Mouse (Mus musculus): ENCODE data around the gene Sigmar1. TPM values are rescaled to one million over a fixed set of nuclear protein-coding genes. Genes with fewer than 3 reads are reported as not detected.

Sigmar1 gene
- total RNA-seq, 2 experiments from 2014 or later, result 32.9 to 46.7 TPM

DNA sequence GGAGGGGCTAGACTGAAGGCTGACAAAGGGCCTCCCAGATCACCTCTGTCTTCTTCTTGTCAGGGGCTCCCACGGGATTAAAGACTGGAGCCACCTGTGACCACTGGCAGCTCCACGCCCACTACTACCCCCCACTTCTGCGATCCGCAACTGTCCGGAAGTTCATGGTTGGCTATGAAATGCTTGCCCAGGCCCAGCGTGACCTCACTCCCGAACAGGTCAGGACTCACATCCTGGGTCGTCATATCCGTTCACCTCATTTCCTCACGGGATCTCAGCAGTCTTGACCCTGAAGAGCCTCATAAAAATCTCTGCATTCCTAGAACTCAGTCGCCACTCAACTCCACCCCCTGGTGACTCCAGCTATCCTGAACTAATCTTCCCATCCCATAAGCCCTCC lies 2.1 kb upstream of the Sigmar1 start:
- ATAC-seq (replicated peaks; ENCODE audit: poor library complexity, severe bottlenecking), result no peak

DNA sequence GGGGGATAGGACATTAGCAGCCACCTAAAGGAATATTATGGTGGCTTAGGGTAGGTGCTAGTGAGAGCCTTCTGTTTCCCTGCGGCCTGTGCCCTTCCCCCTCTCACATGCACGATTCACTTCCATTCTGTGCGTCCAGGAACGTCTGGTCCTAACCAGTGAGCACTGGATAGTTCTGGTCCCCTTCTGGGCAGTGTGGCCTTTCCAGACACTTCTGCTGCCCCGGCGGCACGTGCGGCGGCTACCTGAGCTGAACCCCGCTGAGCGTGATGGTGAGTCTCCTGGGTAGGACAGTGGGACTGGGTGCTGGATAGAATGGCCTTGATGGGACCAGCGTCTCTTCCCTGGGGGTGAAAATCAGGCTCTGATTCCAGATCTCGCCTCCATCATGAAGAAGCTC lies 1.4 kb upstream of the Sigmar1 start:
- ATAC-seq (replicated peaks; ENCODE audit: poor library complexity, severe bottlenecking), result no peak

DNA sequence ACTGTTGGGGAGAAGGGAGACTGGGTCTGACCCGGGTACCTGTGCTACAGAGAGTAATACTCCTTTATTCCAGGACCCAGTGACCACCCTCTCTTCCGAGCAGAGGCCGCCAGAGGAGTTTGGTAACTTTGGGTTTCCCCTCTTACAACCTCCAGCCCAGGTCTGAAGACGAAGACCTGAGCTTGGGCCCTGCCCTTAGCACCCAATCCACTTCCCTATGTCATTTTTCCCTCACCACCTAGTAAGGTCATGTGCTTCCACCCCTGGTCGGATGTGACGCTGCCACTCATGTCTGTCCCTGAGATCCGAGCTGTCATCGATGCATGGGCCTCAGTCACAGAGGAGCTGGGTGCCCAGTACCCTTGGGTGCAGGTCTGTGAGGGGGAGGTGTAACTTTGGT lies 483 bp upstream of the Sigmar1 start:
- no peak for ATAC-seq (replicated peaks; ENCODE audit: poor library complexity, severe bottlenecking)

DNA sequence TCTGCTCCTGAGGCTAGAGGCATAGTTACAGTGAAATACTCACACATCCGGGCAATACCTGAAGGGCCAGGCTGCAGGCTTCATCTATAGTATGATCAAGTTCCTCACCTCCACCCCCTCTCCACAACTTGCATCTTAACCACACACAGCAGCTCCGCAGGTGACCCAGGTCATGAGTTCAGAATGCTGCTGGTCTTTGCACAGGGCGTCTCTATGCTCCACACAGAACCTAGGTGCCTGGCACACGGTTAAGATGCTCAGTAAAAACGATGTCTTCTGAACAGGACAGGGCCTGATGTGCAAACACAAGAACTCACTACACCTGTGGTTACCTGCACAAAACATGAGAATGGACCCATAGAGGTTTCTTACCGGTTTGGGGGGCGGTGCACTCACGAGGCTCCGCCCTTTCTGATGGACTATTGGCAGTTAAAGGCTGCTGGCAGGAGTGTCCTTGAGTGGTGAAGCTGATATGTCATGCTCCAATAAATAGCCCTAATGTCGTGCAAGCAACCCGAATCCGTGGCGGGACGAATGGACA lies 1.1 kb downstream of the Sigmar1 start, which contains the start of gene Galt:
TSS of gene Galt (plus strand) at position 432 of the 541 bp plus-strand sequence.
- ATAC-seq (replicated peaks; ENCODE audit: poor library complexity, severe bottlenecking), result peak; percentile 24

DNA sequence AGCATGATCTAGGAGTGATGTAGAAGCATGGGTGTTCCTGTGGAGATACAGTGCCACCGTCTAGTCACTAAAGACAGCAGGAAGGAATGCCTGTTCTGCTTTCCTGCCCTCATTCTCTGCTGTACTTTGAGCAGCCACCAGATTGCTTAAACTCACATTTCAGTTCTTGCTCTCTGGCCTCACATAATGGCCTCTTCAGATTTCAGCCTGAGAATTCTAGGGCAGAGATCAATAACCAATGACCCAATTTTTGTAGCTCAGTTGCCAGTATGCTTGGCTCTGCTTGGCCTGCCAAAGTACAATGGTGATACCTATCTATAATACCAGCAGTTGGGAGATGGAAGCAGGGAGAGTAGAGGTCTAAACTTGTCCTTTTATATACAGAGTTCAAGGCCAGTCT lies 10.9 kb downstream of the Sigmar1 start:
- ATAC-seq (replicated peaks; ENCODE audit: poor library complexity, severe bottlenecking), result no peak

DNA sequence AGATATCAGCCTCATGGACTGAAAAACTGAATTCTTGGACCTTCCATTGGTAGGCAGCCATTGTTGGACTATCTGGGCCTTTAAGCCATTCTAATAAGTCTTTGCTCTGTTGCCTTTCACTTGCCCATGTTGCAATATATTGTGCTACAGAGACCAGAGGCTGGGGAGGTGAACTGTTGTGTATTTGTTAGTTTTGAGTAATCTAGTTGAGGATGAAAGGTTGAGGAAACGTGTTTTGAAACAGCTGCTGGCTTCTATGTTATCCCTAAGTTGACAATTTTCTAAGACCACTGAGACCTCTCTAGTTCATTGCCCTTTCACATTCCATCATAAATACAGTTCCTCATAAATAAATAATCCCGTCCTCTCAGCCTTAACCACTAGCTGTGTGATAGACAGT lies 11.8 kb downstream of the Sigmar1 start:
- ATAC-seq (replicated peaks; ENCODE audit: poor library complexity, severe bottlenecking), result no peak

DNA sequence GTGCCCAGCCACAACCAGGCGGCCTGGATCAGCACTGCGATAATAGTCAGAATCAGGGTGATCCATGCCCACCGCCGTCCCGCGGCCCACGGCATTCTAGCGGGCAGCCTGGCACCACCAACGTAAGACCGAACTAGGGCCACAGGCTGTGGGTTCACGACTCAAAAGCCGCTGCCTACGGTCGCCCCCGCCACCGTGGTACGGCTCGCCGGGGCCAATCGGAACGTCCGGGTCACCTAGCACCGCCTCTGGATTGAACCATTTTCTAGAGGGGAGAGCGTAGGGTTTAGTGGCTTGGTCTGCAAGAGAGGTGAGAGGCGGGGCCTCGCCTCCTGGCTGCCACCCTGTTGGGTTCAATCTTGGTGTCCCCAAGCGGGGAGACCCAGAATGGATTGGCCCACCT lies 14.8 kb downstream of the Sigmar1 start:
- ATAC-seq (replicated peaks; ENCODE audit: poor library complexity, severe bottlenecking), result peak; percentile 84

DNA sequence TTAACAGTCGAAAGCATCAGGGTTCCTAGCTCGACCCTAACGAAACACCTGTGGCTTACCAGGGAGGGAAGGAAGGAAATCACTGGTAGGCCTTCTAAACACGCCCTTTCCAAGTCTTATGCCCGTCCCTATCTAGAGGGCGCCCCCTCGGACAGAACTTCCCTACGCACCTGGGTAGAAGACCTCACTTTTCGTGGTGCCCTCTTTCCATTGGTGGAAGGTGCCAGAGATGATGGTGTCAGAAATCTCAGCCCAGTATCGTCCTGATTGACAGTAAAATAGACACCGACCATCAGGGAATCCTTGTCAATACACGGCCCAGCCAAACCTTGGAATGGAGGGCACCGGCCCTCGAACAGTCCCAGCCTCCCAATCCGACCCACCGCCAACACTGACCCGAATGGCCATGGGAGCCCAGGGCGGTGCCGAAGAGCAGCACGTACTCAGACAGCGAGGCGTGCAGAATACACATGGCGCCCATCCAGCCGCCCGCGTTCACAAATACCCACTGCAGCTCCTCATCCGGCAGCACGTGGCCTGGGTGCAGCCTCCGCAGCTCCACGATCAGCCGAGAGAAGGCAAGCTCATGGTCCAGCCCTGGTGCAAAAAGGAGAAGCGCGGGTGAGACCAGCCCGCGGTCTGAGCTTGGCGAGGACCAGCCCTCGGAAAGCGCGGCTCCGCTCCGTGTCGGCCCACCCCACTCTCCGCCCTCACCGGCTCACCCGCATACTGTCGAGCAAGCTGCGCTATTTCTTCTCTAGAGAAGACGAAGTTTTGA lies 15.4 kb downstream of the Sigmar1 start:
- peak; percentile 70 for ATAC-seq (replicated peaks; ENCODE audit: poor library complexity, severe bottlenecking)

DNA sequence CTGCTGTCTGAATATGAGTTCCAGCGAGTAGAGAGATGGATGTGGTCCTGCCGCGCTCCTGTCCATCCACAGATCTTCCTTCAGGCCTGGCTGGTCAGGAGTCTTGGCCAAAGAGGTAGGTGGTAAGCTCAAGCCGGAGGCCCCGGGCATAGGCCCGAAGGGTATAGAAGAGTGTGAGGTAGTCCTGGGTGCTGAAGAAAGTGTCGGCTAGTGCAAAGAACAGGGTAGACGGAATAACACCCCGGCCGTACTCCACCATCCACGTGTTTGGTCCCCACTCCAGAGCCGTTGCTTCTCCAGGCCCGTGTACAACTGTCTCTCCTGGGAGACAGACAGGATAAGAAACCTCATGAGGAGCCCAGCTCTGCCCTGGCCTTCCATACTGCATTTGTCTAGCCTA lies 16.7 kb downstream of the Sigmar1 start:
- no peak for ATAC-seq (replicated peaks; ENCODE audit: poor library complexity, severe bottlenecking)

DNA sequence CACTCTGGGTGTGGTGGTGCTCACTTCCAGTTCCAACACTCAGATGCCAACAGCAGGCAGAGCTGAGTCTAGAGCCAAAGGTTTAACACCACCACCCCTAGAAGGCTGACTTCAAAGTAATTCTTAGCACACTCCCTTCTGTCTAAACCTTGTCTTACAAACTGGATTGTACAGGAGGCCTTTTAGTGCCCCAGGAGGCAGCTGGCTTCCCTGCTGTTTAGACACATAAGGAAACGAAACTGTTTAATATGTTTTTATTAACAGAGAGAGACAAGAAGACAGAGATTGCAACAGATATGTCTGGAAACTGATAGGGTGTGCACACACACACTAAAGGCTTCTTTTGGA lies 17.7 kb downstream of the Sigmar1 start:
- ATAC-seq (replicated peaks; ENCODE audit: poor library complexity, severe bottlenecking), result peak; percentile 15; the same call in 1 of the 2 replicates

DNA sequence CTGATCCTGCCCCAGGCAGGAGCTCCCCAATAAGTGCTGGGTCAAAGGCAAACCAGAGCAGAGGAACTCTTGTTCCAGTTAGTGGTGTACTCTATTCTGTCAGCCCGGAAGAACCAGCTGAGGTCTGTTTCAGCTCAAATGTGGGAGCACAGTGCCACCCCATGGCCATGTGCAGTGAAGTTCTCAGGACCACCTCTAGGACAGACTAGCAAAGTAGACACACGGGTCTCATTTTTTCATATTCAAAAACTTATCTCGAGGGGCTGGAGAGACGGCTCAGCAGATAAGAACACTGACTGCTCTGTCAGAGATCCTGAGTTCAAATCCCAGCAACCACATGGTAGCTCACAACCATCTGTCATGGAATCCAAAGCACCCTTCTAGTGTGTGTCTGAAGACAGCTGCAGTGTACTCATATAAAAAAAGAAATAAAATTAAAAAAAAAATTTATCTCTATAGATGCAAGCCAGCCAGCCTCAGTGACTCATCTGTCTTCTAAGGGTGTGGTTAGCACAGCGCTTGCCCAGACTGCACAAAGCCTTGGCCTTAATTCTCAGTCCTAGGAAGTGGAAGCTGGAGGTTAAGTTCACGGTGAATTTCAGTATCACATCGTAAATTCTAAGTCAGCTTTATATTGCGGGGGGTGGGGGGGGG lies 18.2 kb downstream of the Sigmar1 start:
- ATAC-seq (replicated peaks; ENCODE audit: poor library complexity, severe bottlenecking), result peak; percentile 48

DNA sequence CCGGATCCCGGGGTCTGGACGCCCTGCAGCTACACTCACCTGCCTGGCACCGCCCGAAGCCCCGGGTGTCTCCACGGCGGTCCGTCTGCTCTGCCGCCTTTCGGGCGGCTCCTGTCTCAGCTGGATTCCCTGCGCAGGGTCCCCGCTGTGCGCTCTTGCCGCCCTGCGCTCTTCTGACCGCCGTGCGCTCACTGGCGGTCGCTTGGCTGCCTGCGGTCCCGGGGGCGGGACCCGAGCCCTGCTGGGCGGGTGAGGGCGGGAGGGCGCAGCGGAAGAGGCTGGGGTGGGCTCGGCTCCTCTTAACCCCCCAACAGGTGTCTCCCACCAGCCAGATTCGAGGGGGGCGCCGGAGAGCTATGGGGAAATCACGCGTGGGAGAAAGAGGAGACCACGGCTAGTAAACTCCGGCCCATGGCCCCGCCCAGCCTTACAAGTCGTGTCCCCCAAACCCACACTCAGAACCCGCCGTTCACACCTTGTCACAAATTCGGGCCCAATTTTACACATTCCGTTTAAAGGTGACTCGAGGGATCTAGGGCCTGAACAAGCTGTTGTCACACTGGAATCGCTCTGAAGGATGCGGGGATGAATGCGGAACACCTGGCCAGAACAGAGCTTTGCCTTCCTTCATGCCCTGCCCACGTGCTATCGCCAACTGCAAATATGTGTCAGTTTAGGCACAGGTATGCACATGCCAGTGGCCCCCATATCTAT lies 24.7 kb downstream of the Sigmar1 start, which contains the start of gene Arid3c:
TSS of gene Arid3c (minus strand) at position 91 of the 714 bp plus-strand sequence.
- peak; percentile 83 for ATAC-seq (replicated peaks; ENCODE audit: poor library complexity, severe bottlenecking)

DNA sequence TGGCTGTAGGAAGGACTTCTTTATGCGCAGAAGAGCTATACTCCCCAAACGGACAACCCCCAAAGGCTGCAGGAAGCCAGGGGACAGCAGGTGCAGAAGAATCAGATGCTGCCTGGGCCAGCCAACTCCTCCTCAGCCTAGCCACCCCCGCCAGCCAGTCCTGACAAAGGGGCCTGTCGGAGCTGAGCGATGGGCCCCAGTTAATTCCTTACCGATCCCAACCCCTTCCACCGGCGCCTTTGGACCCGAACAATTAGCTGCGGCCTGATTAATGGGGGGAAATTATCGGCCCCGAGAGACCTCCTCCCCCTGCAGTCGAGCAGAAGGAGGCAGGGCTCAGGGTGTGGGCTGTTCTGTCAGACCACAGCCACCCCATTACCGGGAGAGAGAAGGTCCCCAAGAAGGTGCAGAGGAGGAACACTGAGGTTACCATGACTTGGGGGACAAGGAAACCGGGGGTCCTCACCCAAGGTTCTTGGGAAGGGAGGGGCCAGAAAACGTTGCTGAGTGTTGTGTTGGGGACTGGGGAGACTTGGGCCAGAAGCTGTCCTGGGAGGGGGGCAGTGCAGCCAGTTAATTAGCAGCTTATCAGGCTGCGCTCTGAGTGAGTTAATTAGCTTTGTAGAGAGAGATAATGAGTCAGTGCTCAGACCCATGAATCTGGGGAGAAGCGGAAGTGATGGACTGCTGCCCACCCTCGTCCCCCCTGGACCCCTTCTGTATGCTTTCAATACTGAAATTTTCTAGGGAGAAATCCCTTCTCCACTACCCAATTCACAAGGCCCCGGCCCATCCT lies 28.9 kb downstream of the Sigmar1 start:
- no peak for ATAC-seq (replicated peaks; ENCODE audit: poor library complexity, severe bottlenecking)

DNA sequence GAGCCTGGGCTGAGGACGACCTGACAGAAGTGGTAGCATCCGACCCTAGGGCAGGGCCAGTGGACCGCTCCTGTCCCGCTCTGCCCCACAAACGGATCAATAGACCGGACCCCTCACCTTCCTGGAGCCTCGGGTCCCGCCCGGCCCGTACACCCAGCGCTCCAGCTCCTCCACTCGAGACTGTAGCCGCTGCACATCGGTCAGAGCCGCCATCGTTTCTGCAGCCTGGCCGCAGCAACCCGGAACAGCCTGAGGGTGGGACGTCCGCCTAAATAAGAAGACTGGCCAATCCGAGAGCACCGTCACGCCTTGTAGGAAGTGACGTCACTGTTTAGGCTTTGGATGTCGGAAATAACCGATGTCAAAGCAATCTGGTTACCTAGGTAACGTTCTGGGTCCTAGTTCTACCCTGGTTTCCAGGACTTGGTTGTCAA lies 33.0 kb downstream of the Sigmar1 start, which contains the start of gene Dctn3:
TSS of gene Dctn3 (minus strand) at position 253 of the 434 bp plus-strand sequence.
- peak; percentile 98 for ATAC-seq (replicated peaks; ENCODE audit: poor library complexity, severe bottlenecking)

DNA sequence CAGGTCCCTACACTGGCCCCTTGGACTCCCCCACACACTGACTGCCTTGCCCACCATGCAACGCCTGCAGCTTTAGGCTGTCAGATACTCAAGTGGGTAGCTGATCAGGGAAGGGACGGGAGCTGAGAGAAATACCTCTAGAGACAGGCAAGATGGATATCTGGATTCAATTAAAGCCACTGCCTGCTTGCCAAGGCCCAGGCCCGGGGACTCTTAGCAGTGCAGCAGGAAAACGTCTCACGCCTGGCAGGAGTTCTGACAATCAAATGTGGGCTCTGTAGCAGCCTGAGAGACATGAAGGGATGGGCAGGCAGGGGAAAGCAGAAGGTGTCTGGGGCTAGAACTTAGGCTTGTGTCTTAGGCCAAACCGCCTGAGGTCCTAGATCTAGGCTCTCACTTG lies 39.1 kb downstream of the Sigmar1 start:
- no peak for ATAC-seq (replicated peaks; ENCODE audit: poor library complexity, severe bottlenecking)

DNA sequence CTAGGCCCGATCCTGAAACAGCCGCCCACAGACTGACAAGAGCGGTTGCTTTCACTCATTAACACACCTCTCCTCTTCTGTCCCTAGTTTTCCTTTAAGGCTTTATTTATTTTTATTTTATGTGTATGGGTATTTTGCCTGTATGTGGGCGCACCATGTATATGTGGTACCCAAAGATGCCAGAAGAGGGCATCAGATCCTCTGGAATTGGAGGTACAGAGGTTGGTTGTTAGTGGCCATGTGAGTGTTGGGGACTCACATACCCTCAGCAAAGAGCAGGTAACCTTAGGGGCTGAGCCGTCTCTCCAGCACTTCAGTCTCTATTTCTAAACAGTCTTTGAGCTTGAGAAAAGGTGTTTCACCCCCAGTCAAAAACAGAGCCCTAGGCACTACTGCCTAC lies 40.4 kb downstream of the Sigmar1 start:
- ATAC-seq (replicated peaks; ENCODE audit: poor library complexity, severe bottlenecking), result 0 out of 2 replicates have a peak, but pooled peaks have one; percentile 25

DNA sequence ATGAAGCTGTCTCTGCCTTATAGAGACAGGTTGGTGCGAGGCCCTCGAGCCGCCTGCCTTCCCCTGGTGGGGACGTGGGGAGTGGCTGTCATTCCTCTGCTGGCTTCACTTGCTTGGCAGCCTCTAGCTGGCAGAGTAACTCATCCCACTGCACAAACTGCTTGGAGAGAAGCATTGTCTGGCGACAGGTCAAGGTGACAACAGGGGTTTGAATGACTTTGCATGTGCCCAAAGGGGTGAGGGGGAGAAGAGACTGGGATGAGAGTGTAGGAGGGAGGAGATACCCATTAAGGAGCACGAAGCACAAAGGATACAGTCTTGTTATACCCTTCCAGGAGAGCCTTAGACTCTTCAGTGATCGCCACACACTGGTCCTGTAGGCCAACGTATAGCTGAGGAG lies 40.9 kb downstream of the Sigmar1 start:
- no peak for ATAC-seq (replicated peaks; ENCODE audit: poor library complexity, severe bottlenecking)

DNA sequence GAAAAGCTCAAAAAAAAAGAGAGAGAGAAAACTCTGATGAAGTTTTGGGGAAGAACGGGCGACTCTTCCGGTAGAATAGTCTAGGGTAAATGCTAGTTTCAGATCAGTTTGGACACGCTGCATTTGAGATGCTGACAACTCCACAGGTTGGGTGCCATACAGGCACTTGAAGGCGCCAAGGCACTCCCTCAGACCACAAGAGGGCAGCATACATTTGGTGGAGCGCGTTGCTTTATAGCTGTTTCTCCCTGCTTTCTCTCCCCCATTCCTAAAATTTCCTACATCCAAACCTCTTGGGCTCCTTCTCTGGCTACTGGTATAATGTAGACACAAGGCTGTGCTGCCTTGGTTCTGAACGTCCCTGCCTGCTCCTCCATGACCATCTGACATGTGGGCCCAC lies 41.7 kb downstream of the Sigmar1 start:
- ATAC-seq (replicated peaks; ENCODE audit: poor library complexity, severe bottlenecking), result peak; percentile 48

DNA sequence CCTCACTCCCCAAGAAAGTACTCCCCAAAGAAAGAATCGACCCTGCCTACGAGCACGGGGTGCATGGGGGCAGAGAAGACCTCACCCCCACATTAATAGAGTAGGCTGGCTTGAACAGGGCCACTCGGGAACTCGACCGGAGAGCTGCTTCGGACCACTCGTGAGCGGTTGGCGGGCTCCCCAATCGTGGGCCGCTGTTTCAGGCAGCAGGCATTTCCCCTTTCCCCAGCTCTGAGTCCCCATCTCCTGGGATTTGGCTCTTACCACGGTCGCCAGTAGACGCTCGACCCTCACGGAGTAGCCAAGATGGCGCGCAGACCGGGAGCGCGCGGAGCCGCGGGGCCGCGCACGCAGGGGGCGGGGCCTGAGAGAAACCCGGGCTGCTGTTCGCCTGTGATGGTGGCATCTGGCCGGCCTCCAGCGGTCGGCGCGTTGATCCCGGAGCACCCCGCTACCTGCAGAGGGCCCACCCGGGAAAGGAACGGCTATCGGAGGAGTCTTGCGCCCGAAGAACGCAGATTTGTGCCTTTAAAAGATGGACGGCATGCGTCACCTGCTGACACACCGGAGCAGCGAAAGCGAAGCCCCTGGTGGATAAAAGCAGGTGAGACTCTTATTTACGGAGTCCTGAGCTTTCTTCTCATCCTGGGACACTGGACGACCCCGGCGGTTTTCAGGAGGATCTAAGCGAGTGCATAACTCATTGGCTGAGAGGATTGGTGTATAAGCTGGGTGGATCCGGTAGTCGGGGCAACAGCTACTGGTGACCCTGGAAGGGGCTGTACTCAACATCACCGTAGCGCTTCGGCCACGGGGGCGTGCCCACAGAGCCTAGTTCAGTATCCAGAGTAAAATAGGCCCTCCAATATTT lies 42.5 kb downstream of the Sigmar1 start, which contains the start of gene Rpp25l:
TSS of gene Rpp25l (minus strand) at position 338 of the 871 bp plus-strand sequence.
- peak; percentile 75 for ATAC-seq (replicated peaks; ENCODE audit: poor library complexity, severe bottlenecking)

Measured in granulocyte monocyte progenitor cell, adult 5-6 weeks (primary cell).